Mouse (Mus musculus) CH12.LX (cell line): ENCODE data around the gene Opa1. TPM values are rescaled to one million over a fixed set of nuclear protein-coding genes. Genes with fewer than 3 reads are reported as not detected.

ENCODE experiments used
- DNase-seq: peaks from one replicate; pipeline ENCODE4 v3.0.0-alpha.2; 2013; ENCODE audit errors: extremely low read depth
- H3K27ac ChIP-seq: 2 replicates; pipeline ENCODE4 v1.5.1; 2012; ENCODE audit warnings: low read depth, mild to moderate bottlenecking, control low read depth, moderate library complexity; ENCODE audit not compliant: insufficient read depth
- H3K27me3 ChIP-seq: replicated peaks from 2 replicates; pipeline ENCODE3; 2012; ENCODE audit warnings: inconsistent platforms
- H3K36me3 ChIP-seq, 2 experiments: replicated peaks in 1 of 2; 2 replicates each; pipeline versions ENCODE3 to v1.6.1; 2012; ENCODE audit warnings: inconsistent platforms in 1 of 2, low read length in 1 of 2, mild to moderate bottlenecking in 1 of 2, mixed read lengths in 1 of 2, moderate library complexity in 1 of 2; ENCODE audit not compliant: control insufficient read depth in 1 of 2, insufficient read depth in 1 of 2
- H3K4me1 ChIP-seq, 2 experiments: 2 replicates each; pipeline ENCODE4 v1.6.1; 2012; ENCODE audit warnings: inconsistent platforms in 1 of 2, moderate library complexity in 1 of 2; ENCODE audit not compliant: insufficient read depth in 2 of 2, control insufficient read depth in 1 of 2
- H3K4me2 ChIP-seq: 2 replicates; pipeline ENCODE4 v1.6.1; 2012; ENCODE audit warnings: low read depth, mild to moderate bottlenecking, control low read depth; ENCODE audit not compliant: poor library complexity, insufficient read depth, severe bottlenecking
- H3K4me3 ChIP-seq, 3 experiments: fragments of 150-350 bp in 1 of 3; sonication (generic) in 1 of 3; replicated peaks in 1 of 3; 2 replicates each; pipeline versions ENCODE3 to v1.5.1; 2011 to 2012; ENCODE audit warnings: low read depth in 2 of 3, low read length in 2 of 3, mild to moderate bottlenecking in 2 of 3, moderate library complexity in 2 of 3, control low read depth in 1 of 3, improper control_type of control experiment in 1 of 3, inconsistent platforms in 1 of 3, mixed read lengths in 1 of 3; ENCODE audit not compliant: poor library complexity in 1 of 3
- H3K79me2 ChIP-seq: replicated peaks from 2 replicates; pipeline ENCODE4 v1.6.1; 2012; ENCODE audit warnings: mild to moderate bottlenecking, moderate library complexity; ENCODE audit not compliant: control insufficient read depth, poor library complexity, insufficient read depth, severe bottlenecking; ENCODE audit errors: extremely low read depth
- H3K9ac ChIP-seq: 2 replicates; pipeline ENCODE4 v1.6.1; 2012; ENCODE audit warnings: low read depth, mild to moderate bottlenecking, control low read depth, moderate library complexity; ENCODE audit not compliant: insufficient read depth
- H3K9me3 ChIP-seq: replicated peaks from 2 replicates; pipeline ENCODE3; 2012; ENCODE audit warnings: low read length, inconsistent platforms, mixed read lengths
- BHLHE40 ChIP-seq: IDR thresholded peaks from 2 replicates; pipeline ENCODE4 v1.6.1; 2011; ENCODE audit warnings: mild to moderate bottlenecking, low read depth, low read length, improper control_type of control experiment
- CHD2 ChIP-seq: IDR thresholded peaks from 2 replicates; pipeline ENCODE4 v1.6.1; 2011; ENCODE audit warnings: low read length, improper control_type of control experiment
- CTCF ChIP-seq, 2 experiments: IDR thresholded peaks in 1 of 2; conservative IDR thresholded peaks in 1 of 2; 2 replicates each; pipeline ENCODE4 v1.5.1; 2011 to 2012; ENCODE audit warnings: low read depth in 2 of 2, low read length in 2 of 2, improper control_type of control experiment in 1 of 2, inconsistent platforms in 1 of 2, mild to moderate bottlenecking in 1 of 2, moderate library complexity in 1 of 2
- ELF1 ChIP-seq: IDR thresholded peaks from 2 replicates; pipeline ENCODE4 v1.6.1; 2014; ENCODE audit warnings: low read depth, mild to moderate bottlenecking, inconsistent platforms, low read length, improper control_type of control experiment
- MAX ChIP-seq: IDR thresholded peaks from 2 replicates; pipeline ENCODE4 v1.6.1; 2011; ENCODE audit warnings: low read length, improper control_type of control experiment
- MEF2A ChIP-seq: IDR thresholded peaks from 2 replicates; pipeline ENCODE4 v1.6.1; 2014; ENCODE audit warnings: low read depth, mild to moderate bottlenecking, inconsistent platforms, low read length, improper control_type of control experiment, borderline replicate concordance
- NELFE ChIP-seq: IDR thresholded peaks from 2 replicates; pipeline ENCODE4 v1.6.1; 2011; ENCODE audit warnings: low read depth, low read length, improper control_type of control experiment
- NRF1 ChIP-seq: IDR thresholded peaks from 2 replicates; pipeline ENCODE4 v1.6.1; 2014; ENCODE audit warnings: low read depth, mild to moderate bottlenecking, inconsistent platforms, low read length, improper control_type of control experiment, moderate library complexity
- RAD21 ChIP-seq: IDR thresholded peaks from 2 replicates; pipeline ENCODE4 v1.6.1; 2011; ENCODE audit warnings: low read depth, mild to moderate bottlenecking, low read length, improper control_type of control experiment, moderate library complexity
- SIN3A ChIP-seq: IDR thresholded peaks from 2 replicates; pipeline ENCODE4 v1.6.1; 2012; ENCODE audit warnings: low read length, improper control_type of control experiment, inconsistent platforms
- SMC3 ChIP-seq: IDR thresholded peaks from 2 replicates; pipeline ENCODE4 v1.6.1; 2011; ENCODE audit warnings: low read depth, low read length, improper control_type of control experiment
- UBTF ChIP-seq: IDR thresholded peaks from 2 replicates; pipeline ENCODE4 v1.6.1; 2012; ENCODE audit warnings: low read depth, mild to moderate bottlenecking, inconsistent platforms, low read length, improper control_type of control experiment, moderate library complexity
- ZC3H11A ChIP-seq: IDR thresholded peaks from 2 replicates; pipeline ENCODE4 v1.6.1; 2012; ENCODE audit warnings: low read depth, mild to moderate bottlenecking, inconsistent platforms, low read length, improper control_type of control experiment
- ZKSCAN1 ChIP-seq: IDR thresholded peaks from 2 replicates; pipeline ENCODE4 v1.6.1; 2012; ENCODE audit warnings: low read depth, inconsistent platforms, low read length, improper control_type of control experiment, borderline replicate concordance
- dilution Hi-C: fragments of 300-500 bp; cut with MboI; formaldehyde crosslinking; loops from 2 replicates; pipeline ENCODE4 v1.14.3; 2020; ENCODE audit warnings: low sequenced_read_pairs; ENCODE audit not compliant: extremely low pct_unique_long_range_greater_than_20kb, extremely low pct_ligation_motif_present
- in situ Hi-C: fragments of 300-500 bp; cut with MboI; formaldehyde crosslinking; loops from 3 replicates; pipeline ENCODE4 v1.14.3; 2019; ENCODE audit warnings: low sequenced_read_pairs, low pct_ligation_motif_present, low pct_unique_long_range_greater_than_20kb, mixed read lengths
- polyA plus RNA-seq: library from polyadenylated mRNA; unstranded; fragments of >175 nt; gene quantifications from 2 replicates; pipeline ENCODE4 v1.2.1, GENCODE M21; 2012; ENCODE audit warnings: low read depth; ENCODE audit not compliant: insufficient read length
- total RNA-seq, 2 experiments: library from RNA; depleted of rRNA; stranded (reverse); fragments of 300-350 nt in 1 of 2; fragments of >200 nt in 1 of 2; gene quantifications; 2 replicates each; pipeline ENCODE4 v1.2.3; 2012 to 2014

Gene Opa1
- total and polyA plus RNA-seq, 3 experiments: 42.0 to 57.3 (median 49.9) TPM

DNA sequence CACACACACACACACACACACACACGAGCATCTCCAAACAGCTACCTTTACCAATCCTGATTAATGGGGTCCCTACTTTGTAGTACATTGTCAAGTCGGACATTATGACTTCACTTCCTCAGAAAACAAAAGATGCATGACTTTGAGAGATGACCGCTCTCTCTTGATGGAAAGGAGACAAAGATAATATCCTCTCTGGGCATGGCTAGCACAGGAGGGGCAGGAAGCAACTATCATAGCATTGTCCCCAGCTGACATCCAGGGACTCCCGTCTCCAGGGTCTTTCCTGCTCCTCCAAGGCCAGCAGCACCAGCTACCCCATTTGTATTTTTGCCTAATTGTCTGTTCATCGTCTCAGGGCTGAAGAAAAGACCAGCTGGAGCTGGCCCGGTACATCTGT lies 107.0 kb downstream of the Opa1 start:
- no peak for DNase-seq
- H3K4me3 ChIP-seq: no peak overlapping the region
- 0 out of 4 replicates have a peak, but pooled peaks cover 0 to 3% of the 10 kb centered on the region in 2 experiments for H3K4me1 ChIP-seq
- TF ChIP-seq MAX (no peak), ZC3H11A (no peak), UBTF (no peak), CTCF (conservative IDR thresholded peaks at IDR 0.05 in 1 of 2, IDR thresholded peaks at IDR 0.05 in 1 of 2; ENCODE audit: low read depth in 2 of 2, low read length in 2 of 2) (no peak), SMC3 (no peak)
- no peaks in the 10 kb centered on the region for H3K36me3 ChIP-seq
- H3K27me3 ChIP-seq: no peaks in the 10 kb centered on the region
- no peak overlapping the region for H3K4me2 ChIP-seq
- in situ Hi-C loops (no loop called here), dilution Hi-C loops (no loop called here)
- no peak overlapping the region for H3K27ac ChIP-seq
- no peaks in the 10 kb centered on the region for H3K79me2 ChIP-seq
- no peaks in the 10 kb centered on the region for H3K9me3 ChIP-seq
- H3K9ac ChIP-seq: no peak overlapping the region

GRCm38 (mm10) chr16:29687987-29688885 lies 109.1 kb downstream of the Opa1 start:
- no peak overlapping the region for H3K27ac ChIP-seq
- H3K9me3 ChIP-seq: no peaks in the 10 kb centered on the region
- dilution Hi-C loops (no loop called here), in situ Hi-C loops (no loop called here)
- no peaks in the 10 kb centered on the region for H3K79me2 ChIP-seq
- H3K27me3 ChIP-seq: no peaks in the 10 kb centered on the region
- H3K4me3 ChIP-seq: no peak overlapping the region
- H3K4me2 ChIP-seq: no peak overlapping the region
- no peak for DNase-seq
- H3K4me1 ChIP-seq: 0 out of 4 replicates have a peak, but pooled peaks cover 0 to 3% of the 10 kb centered on the region in 2 experiments
- H3K36me3 ChIP-seq: no peaks in the 10 kb centered on the region
- no peak overlapping the region for H3K9ac ChIP-seq
- TF ChIP-seq MEF2A: no peak
- TF ChIP-seq RAD21: no peak
- no peak for TF ChIP-seq NRF1
- no peak for TF ChIP-seq CHD2
- TF ChIP-seq ELF1: no peak
- no peak for TF ChIP-seq BHLHE40
- TF ChIP-seq NELFE: no peak
- TF ChIP-seq SIN3A: no peak
- no peak for TF ChIP-seq ZKSCAN1
